Mouse (Mus musculus): ENCODE results near the gene Dda1.
"Not testable (repeated sequence)": the region's sequence is repeated elsewhere in the genome, so short reads cannot be mapped to it uniquely, and the experiment has no call there.

Gene Dda1

DNA sequence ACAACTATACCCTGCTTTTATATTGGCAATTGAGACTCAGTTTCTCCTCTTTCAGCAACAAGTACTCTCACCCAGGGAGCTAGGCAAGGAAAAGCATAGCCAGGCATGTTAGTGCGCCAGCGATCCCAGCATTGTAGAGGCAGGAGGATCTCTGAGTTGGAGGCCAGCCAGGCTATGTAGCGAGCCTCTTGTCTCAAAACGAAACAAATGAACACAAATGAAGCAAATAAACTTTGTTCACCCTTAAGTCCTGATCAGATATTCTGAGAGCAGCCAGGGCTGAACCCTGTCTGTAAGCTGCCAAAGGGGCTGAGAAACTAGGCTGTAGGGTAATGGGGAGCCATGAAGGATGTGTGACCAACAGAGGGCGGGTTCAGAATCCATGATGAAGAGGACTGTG is 26.8 kb downstream of the Dda1 start:
- no peak for DNase-seq (ENCODE audit: low spot score in 2 of 2)

DNA sequence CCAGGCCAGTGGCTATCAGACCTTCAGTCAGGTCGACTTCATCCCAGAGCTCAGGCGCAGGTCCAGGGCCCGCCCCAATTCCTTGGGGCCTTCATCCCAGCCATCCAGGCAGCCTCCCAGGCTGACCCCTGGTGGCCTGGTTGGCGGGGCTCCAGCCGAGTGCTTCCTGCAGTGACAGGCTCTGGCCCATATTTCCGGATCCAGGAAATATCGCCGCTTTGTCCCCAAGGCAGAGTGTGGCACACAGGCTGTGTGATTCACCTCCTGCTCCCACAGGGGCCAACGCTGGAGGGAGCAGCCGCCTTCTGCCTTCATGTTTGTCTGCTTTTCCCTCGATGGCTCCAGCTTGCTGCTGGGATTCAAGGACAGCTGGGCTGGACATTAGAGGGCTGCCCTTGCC is 27.5 kb downstream of the Dda1 start:
- peak in 1 of 2 experiments; percentile 53 for DNase-seq (ENCODE audit: low spot score in 2 of 2)

DNA sequence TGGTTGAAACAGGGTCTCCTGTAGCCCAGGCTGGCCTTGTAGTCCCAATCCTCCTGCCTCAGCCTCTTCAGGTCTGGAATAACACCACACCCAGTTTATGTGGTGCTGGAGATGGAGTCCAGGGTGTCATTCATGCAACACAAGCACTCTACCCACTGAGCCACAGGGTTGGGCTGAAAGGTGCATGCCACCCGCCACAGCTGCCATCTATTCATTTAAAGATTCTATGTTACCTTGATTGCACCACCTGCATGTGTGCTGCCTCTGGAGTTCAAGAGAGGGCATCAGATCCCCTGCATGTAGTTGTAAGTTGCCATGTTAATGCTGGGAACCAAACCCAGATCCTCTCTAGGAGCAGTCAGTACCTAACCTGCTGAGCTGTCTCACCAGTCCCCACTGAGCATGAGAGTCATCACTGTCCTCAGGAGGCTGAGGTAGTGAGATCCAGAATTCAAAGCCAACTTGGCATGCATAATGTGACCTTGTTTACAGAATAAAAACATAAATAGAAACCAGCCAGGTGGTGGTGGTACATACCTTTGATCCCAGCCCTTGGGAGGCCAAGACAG is 28.2 kb downstream of the Dda1 start:
- no peak for DNase-seq (ENCODE audit: low spot score in 2 of 2)

DNA sequence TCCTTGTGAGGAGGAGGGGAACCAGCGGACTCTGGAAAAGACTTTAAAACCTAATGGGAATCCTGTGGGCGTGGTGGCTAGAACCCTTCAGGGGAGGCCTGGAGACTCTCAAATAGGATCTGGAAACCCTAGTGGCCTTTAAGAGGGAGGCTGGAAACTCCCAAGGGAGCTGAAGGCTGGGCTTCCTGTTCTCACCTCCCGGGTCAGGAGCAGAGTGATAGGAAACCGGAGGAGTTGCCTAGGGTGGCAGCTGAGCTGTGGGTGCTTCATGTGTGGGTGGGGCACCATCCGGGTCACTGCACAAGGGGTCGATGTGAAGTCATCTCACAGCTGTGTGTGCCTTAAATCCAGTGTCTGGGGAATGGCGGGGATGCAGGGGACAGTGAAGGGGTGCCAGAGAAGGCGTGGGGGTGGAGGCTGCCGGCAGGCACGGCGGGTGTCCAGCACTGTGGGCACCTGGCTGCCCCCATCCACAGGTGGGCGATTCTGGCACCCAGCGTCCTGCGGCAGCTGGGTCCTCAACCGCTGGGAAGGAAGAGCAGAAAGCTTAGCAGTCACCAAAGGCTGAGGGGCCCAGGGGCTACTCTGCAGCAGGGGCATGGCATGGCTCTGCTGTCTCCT is 29.0 kb downstream of the Dda1 start:
- no peak for DNase-seq (ENCODE audit: low spot score in 2 of 2)

GRCm38 (mm10) chr8:71498816-71499690 is 30.1 kb downstream of the Dda1 start:
- no peak for DNase-seq (ENCODE audit: low spot score in 2 of 2)

DNA sequence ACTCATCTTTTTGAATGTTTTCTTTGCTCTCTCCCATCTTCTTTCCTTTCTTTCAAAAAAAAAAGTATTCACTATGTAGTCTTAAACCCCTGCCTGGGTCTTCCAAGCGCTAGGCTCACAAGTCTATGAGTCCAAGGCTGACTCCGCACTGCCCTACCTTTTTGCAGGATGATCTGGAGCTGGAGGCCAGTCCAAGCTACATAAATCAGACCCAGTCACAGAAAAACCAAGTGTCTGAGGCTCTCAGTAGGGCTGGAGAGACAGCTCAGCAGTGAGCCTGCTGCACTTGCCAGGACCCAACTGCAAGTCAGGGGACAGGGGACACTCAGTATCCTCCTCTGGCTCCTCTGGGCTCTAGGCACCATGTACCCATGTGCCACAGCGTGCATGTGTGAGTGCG is 35.4 kb downstream of the Dda1 start:
- no peak for DNase-seq (ENCODE audit: low spot score in 2 of 2)

GRCm38 (mm10) chr8:71505326-71505725 is 36.3 kb downstream of the Dda1 start:
- DNase-seq (ENCODE audit: low spot score in 2 of 2): no peak

- DNase-seq (ENCODE audit: low spot score in 2 of 2): no peak
These were observed 37.0 kb downstream of the Dda1 start for GRCm38 (mm10) chr8:71505979-71506378.

- no peak for DNase-seq (ENCODE audit: low spot score in 2 of 2)
These were observed 38.6 kb downstream of the Dda1 start for GRCm38 (mm10) chr8:71507589-71508104.

DNA sequence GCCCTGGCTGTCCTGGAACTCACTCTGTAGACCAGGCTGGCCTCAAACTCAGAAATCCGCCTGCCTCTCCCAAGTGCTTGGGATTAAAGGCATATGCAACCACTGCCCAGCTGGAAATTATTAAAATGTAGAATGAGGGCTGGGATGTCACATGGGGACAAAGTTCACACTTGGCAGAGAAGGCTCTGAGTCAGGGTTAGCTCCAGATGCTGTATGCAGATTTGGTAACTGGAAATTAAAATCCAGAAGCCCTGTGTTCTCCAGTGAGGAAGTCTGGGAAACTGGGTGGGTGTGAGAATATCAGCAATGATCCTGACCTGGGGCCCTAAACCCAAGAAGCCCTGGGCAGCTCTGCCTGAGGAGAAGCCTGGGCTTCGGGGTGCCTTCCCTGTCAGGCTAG is 40.3 kb downstream of the Dda1 start:
- DNase-seq (ENCODE audit: low spot score in 2 of 2): no peak

- DNase-seq (ENCODE audit: low spot score in 2 of 2): peak; percentile 24 to 29
These were observed 42.6 kb downstream of the Dda1 start, which contains the start of gene Plvap for GRCm38 (mm10) chr8:71511644-71512043. Plvap (minus strand) TSS chr8:71511752.

DNA sequence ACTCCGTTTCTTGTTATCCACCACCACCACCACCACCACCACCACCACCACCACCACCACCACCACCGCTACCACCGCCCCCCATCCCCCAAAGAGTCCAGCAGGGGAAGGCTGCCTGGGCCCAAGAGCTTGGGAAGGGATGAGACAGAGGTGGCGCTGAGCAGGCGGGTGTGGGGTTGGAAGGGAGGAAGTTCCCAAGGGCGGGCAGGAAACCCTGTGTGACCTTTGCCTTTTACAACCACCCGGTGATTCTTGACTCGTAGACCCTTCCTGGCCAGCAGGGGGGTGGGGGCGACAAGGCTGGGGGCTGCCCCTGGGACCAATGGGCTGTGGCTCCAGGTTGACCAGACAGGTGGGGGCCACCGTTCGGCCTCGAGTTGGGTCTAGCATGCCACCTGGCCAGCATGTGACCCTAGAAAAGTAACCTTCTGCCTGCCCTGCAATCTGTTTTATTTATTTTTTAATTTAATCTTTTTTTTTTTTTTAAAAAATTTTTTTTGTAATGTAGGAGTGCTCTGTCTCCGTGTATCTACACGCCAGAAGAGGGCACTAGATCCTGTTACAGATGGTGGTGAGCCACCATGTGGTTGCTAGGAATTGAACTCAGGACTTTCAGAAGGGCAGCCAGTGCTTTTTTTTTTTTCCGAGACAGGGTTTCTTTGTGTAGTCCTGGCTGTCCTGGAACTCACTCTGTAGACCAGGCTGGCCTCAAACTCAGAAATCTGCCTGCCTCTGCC is 44.2 kb downstream of the Dda1 start:
- DNase-seq (ENCODE audit: low spot score in 2 of 2): no peak

DNA sequence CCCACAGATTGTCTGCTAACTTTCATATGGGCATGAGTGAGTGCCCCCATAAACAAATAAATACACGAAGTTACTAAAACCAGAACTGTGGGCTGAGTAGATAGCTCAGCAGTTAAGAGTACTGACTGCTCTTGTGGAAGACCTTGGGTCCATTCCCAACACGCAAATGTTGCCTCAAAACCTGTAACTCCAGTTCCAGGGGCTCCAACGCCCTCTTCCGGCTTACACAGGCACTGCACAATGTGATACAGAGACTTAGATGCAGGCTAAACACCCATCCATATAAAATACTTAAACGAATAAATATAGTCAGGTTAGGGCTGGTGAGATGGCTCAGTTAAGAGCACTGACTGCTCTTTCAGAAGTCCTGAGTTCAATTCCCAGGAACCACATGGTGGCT is 46.0 kb downstream of the Dda1 start:
- DNase-seq (ENCODE audit: low spot score in 2 of 2): no peak

DNA sequence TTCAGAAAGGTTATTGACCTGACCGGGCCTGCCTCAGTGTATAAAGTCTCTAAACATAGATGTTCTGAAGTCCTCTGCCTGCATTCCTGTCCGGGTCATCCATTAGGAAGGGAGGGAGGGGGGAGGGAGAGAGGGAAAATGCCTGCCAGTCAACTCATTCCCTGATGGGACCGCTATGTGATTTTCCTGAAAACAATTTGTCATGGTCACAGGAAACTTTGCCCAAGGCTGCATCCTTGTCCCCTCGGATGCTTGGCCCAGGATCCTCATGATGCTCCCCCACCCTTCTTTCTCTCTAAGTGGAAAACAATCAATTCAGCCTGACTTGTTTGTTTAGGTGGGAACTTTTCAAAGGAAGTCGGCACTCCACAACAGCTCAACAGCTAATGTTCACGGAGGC is 47.8 kb downstream of the Dda1 start:
- no peak for DNase-seq (ENCODE audit: low spot score in 2 of 2)

DNA sequence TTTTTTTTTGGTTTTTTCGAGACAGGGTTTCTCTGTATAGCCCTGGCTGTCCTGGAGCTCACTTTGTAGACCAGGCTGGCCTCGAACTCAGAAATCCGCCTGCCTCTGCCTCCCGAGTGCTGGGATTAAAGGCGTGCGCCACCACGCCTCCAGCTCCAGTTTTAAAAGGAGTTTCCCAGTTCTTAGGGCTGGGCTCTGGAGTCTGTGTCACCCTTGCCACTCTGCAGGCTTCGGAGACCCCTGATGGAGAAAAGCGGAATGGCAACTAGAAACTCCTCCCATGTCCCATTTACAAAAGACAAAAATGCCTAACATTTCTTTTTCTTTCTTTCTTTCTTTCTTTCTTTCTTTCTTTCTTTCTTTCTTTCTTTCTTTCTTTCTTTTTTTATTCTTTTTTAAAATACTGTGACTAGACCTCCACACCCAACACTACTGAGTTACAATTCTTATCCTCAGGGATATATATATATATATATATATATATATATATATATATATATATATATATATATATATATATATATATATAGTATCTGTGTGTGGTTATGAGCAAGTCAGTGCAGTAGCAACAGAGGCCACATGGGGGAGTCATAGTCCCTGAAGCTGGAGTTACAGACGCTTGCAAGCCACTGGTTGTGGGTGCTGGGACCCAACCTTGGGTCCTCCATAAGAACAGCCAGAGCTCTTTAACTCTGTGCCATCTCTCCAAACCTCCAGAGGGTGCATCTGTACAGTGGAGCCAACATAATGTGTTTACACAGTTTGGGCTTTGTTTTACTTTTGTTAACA is 50.2 kb downstream of the Dda1 start:
- DNase-seq (ENCODE audit: low spot score in 2 of 2): not testable (repeated sequence)

DNA sequence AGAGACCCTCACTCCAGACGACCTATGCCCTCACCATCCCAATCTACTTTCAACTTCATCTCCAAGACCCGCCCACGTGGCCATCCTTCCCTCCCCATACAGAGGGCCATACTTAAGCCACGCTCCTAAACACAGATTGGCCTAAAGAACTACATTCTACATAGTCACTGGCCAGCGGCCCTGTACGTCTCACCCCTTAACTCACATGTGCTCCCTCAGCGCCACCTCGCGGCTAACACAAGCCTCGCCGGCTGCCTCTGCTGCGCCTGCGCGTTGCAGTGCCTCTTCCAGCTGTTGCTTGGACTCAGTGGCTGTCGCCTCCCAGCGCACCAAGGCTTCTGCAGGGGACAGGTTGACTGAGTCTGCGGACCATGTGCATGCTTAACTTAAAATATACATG is 52.6 kb downstream of the Dda1 start:
- peak; percentile 89 to 91 for DNase-seq (ENCODE audit: low spot score in 2 of 2)

DNA sequence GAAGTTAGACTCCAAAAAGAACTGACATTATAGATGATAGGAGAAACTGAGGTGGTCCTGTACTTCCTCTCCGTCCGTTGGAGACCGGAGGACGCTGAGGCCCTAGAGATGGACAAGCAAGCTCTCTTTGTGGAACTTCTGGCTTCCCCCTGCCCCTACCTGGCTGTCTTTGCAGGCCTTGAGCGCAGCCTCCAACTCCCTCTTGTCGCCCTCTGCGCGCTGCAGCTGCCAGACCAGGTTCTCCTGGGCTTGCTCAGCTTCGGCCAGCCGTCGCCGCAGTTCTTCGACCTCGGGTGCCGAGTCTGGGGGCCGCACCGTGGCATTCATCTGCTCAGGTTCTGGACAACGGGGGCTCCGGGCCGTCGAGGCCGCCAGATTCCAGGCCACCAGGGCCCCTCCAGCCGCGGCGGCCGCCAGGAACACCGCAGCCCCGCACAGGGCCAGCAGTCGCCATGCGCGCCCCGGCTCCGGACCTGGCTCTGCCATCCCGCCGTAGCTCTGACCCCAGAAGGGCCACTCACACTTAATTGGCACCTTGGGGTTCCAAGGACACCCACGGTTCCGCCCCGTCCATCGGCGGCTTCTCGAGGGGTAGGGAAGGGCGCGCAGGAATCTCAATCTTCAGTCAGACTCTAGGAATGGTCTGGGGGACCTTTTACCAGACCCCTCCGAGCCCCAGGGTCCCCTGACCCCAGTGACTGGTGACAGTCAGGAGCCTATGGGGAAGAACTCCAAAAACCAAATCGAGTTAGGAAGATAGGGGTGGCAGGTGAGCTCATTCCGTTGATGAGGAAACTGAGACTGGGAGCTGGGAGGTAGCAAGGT is 56.4 kb downstream of the Dda1 start, which contains the start of gene Ccdc194:
Gene Ccdc194, minus strand, starts transcription at position 486 of the 825 bp plus-strand sequence.
- no peak for DNase-seq (ENCODE audit: low spot score in 2 of 2)

All from spleen, postnatal 36 days (tissue).